Comparison of ENCODE assay signal across 9 mouse cellular contexts in the genomic region with DNA sequence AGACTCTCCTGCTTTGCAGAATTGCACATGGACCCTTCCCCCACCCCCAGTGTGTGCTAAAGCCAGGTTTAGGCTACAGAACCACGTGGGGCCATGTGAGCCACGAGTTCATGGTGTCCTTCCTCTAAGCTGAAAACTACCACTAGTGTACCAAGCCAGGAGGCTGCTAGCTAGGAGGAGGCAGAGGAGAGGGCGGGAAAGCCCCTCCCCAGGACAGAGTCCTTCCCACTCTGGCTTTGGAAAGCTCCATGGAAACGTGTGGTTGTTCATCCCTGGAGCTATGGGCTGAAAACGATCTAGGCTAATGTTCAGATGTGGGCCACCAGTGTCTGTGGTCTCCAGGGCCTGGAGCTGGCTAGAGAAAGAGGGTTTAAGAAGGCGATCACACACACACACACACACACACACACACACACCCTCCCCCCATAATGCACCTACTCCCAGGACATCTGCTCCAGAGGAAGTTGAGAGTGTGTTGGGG. TPM values are rescaled to one million over a fixed set of nuclear protein-coding genes. Genes with fewer than 3 reads are reported as not detected.
DNase-seq lines count a peak whose midpoint lies in the region; ATAC-seq and TF ChIP-seq lines count a peak whose summit lies in the region.
"Had no signal": no experiment of that assay in that cellular context is flagged by ENCODE, and none has a peak within 500 bp of the region (broad histone marks: within the 10 kb centered on the region; RNA-seq: fewer than 3 reads in every experiment).

No protein-coding gene starts in this region.

- no peaks in the 10 kb centered on the region for H3K9me3 ChIP-seq in forebrain, embryonic 12.5 days
- H3K9me3 ChIP-seq in forebrain, embryonic 10.5 days = no peaks in the 10 kb centered on the region

- H3K27me3 ChIP-seq in forebrain, embryonic 12.5 days = peaks cover 58% of the 10 kb centered on the region
- H3K27me3 ChIP-seq in forebrain, embryonic 10.5 days (ENCODE audit: poor library complexity, severe bottlenecking) = peaks cover 60% of the 10 kb centered on the region
- peaks cover 29% of the 10 kb centered on the region for H3K27me3 ChIP-seq in thymus, adult 2 months (ENCODE audit: control insufficient read depth, insufficient read depth, low read length)

- H3K27ac ChIP-seq in forebrain, embryonic 12.5 days = no peak overlapping the region
- no peak overlapping the region for H3K27ac ChIP-seq in forebrain, embryonic 10.5 days
- H3K27ac ChIP-seq in thymus, adult 2 months (ENCODE audit: control insufficient read depth, insufficient read depth, low read length) = no peak overlapping the region

- no peak for ATAC-seq in forebrain, embryonic 12.5 days (ENCODE audit: low FRiP score)

- no peak for TF ChIP-seq POLR2A in thymus, adult 2 months (IDR thresholded peaks at IDR 0.05; ENCODE audit: control insufficient read depth, extremely low read depth, insufficient read depth, low read length, poor library complexity)

- 0 out of 2 replicates have a peak overlapping the region, but pooled peaks have one; percentile 33 for H3K9ac ChIP-seq in forebrain, embryonic 12.5 days

- no peak for DNase-seq in forebrain, embryonic 10.5 days (ENCODE audit: extremely low spot score, low spot score)
- no peak for DNase-seq in thymus, adult 2 months
- no peak for DNase-seq in thymus, adult 18-20 months
- peak; percentile 68 for DNase-seq in layer of hippocampus, adult 9-11 months
- peak; percentile 42 for DNase-seq in telencephalon, adult 2 months (ENCODE audit: low read depth, low spot score)
- no peak for DNase-seq in heart, postnatal 14 days
- DNase-seq in spleen, postnatal 14 days (ENCODE audit: low spot score in 2 of 2) = no peak
- DNase-seq: gastrocnemius, postnatal 10 days had no signal

- WGBS in forebrain, embryonic 12.5 days = 42% methylated on average over 6 of the region's 6 CpGs
- 56% methylated on average over 6 of the region's 6 CpGs for WGBS in forebrain, embryonic 10.5 days
- WGBS in thymus, adult 2 months = 36% methylated on average over 6 of the region's 6 CpGs

- peaks cover 30% of the 10 kb centered on the region for H3K36me3 ChIP-seq in forebrain, embryonic 12.5 days (replicated peaks)
- peaks cover 34% of the 10 kb centered on the region for H3K36me3 ChIP-seq in forebrain, embryonic 10.5 days (replicated peaks)
- H3K36me3 ChIP-seq in thymus, adult 2 months (ENCODE audit: control insufficient read depth, insufficient read depth, low read length) = no peaks in the 10 kb centered on the region; the same call in 1 of the 2 replicates

- peak overlapping the region; percentile 38; the same call in 1 of the 2 replicates for H3K4me3 ChIP-seq in forebrain, embryonic 12.5 days (replicated peaks)
- H3K4me3 ChIP-seq in forebrain, embryonic 10.5 days = no peak overlapping the region
- no peak overlapping the region for H3K4me3 ChIP-seq in thymus, adult 2 months (ENCODE audit: control insufficient read depth, insufficient read depth, low read length)

- H3K4me1 ChIP-seq in forebrain, embryonic 12.5 days = peaks cover 53% of the 10 kb centered on the region
- peaks cover 67% of the 10 kb centered on the region for H3K4me1 ChIP-seq in forebrain, embryonic 10.5 days
- peaks cover 47% of the 10 kb centered on the region for H3K4me1 ChIP-seq in thymus, adult 2 months (replicated peaks; ENCODE audit: control insufficient read depth, insufficient read depth, low read length)

- peak; percentile 29; the same call in 1 of the 2 replicates for TF ChIP-seq CTCF in thymus, adult 2 months (IDR thresholded peaks at IDR 0.05; ENCODE audit: borderline replicate concordance, control insufficient read depth, extremely low read depth, insufficient read depth, low read length, poor library complexity)

- intact Hi-C loops in heart, postnatal 14 days (cut with DNase I) = no loop called here

- peak overlapping the region; percentile 65; the same call in 1 of the 2 replicates for H3K4me2 ChIP-seq in forebrain, embryonic 12.5 days

RNA-seq across cellular contexts. Expression of a gene that starts 0.9 kb away (rescaled TPM):
- 0.91 and 1.5 TPM in 2 replicates for polyA plus RNA-seq in forebrain, embryonic 12.5 days (2016; fragmentation: Nextera tagmentation; extraction: Ambion mirVana)
- polyA plus RNA-seq in forebrain, embryonic 10.5 days (2016; fragmentation: Nextera tagmentation; extraction: Ambion mirVana) = 0.02 TPM in 1 of 2 replicates, not detected in the other
- 7.0 and 7.4 TPM in 2 replicates for polyA plus RNA-seq in thymus, adult 2 months (2012; rRNA removed)
- under 1 TPM in 1 of 2 experiments, not detected in 1; 0.10 TPM for total RNA-seq in heart, postnatal 14 days (2021)

RNA-seq across cellular contexts. Expression of a gene that starts 5.6 kb away (rescaled TPM):
- 154 and 158 TPM in 2 replicates for polyA plus RNA-seq in forebrain, embryonic 12.5 days (2016; fragmentation: Nextera tagmentation; extraction: Ambion mirVana)
- polyA plus RNA-seq in forebrain, embryonic 10.5 days (2016; fragmentation: Nextera tagmentation; extraction: Ambion mirVana) = 162 and 165 TPM in 2 replicates
- polyA plus RNA-seq in thymus, adult 2 months (2012; rRNA removed) = 73.6 and 94.7 TPM in 2 replicates
- 10 to 100 TPM; 75.4 to 76.0 TPM for total RNA-seq in heart, postnatal 14 days (2021)

RNA-seq across cellular contexts. Expression of a gene that starts 6.0 kb away (rescaled TPM):
- polyA plus RNA-seq in forebrain, embryonic 12.5 days (2016; fragmentation: Nextera tagmentation; extraction: Ambion mirVana) = 5.2 and 5.9 TPM in 2 replicates
- 5.0 and 7.0 TPM in 2 replicates for polyA plus RNA-seq in forebrain, embryonic 10.5 days (2016; fragmentation: Nextera tagmentation; extraction: Ambion mirVana)
- polyA plus RNA-seq in thymus, adult 2 months (2012; rRNA removed) = 18.9 and 25.8 TPM in 2 replicates
- 1 to 10 TPM; 3.0 to 5.2 TPM for total RNA-seq in heart, postnatal 14 days (2021)

RNA-seq across cellular contexts. Expression of a gene that starts 23.0 kb away (rescaled TPM):
- 332 and 360 TPM in 2 replicates for polyA plus RNA-seq in forebrain, embryonic 12.5 days (2016; fragmentation: Nextera tagmentation; extraction: Ambion mirVana)
- polyA plus RNA-seq in forebrain, embryonic 10.5 days (2016; fragmentation: Nextera tagmentation; extraction: Ambion mirVana) = 337 and 341 TPM in 2 replicates
- polyA plus RNA-seq in thymus, adult 2 months (2012; rRNA removed) = 142 and 152 TPM in 2 replicates
- total RNA-seq in heart, postnatal 14 days (2021) = 100 to 1,000 TPM; 175 to 185 TPM

RNA-seq across cellular contexts. Expression of a gene that starts 27.7 kb away (rescaled TPM):
- polyA plus RNA-seq in forebrain, embryonic 12.5 days (2016; fragmentation: Nextera tagmentation; extraction: Ambion mirVana) = 76.6 and 76.8 TPM in 2 replicates
- polyA plus RNA-seq in forebrain, embryonic 10.5 days (2016; fragmentation: Nextera tagmentation; extraction: Ambion mirVana) = 78.3 and 80.8 TPM in 2 replicates
- 83.4 and 89.6 TPM in 2 replicates for polyA plus RNA-seq in thymus, adult 2 months (2012; rRNA removed)
- 10 to 100 TPM; 48.1 to 49.7 TPM for total RNA-seq in heart, postnatal 14 days (2021)

Comparison
In these comparisons a context has a peak if more than half of its experiments do, and no peak if none do; other contexts are left out.
1. DNase-seq: peak in layer of hippocampus, adult 9-11 months (single experiment) and telencephalon, adult 2 months (single experiment); none in forebrain, embryonic 10.5 days (single experiment), thymus, adult 2 months (single experiment), thymus, adult 18-20 months (0 of 2), heart, postnatal 14 days (0 of 2) and spleen, postnatal 14 days (0 of 2).